Mouse (Mus musculus) midbrain, embryonic 14.5 days (tissue): ENCODE measurements at regions not wholly inside any gene's neighbourhood (a gene's known extent, or its start where the extent isn't known, plus 50 kb on each side); places are given as distances from the start of the nearest gene placed in this dataset.

Experiments used
- ATAC-seq: fragments of 200-750 bp; cut with Nextera tagmentation; 2 replicates; pipeline ENCODE4 v1.8.0; 2017; ENCODE audit warnings: moderate number of reproducible peaks, moderate library complexity; ENCODE audit not compliant: low FRiP score, low TSS enrichment
- DNase-seq: peaks from one replicate; pipeline ENCODE4 v3.0.0-alpha.2; 2015
- H3K27ac ChIP-seq: fragments of 300-500 bp; sonication (generic); replicated peaks from 2 replicates; pipeline ENCODE4 v1.5.1; 2014; ENCODE audit warnings: mild to moderate bottlenecking, low read depth, low read length, moderate library complexity
- H3K27me3 ChIP-seq: fragments of 300-500 bp; sonication (generic); 2 replicates; pipeline ENCODE4 v1.6.1; 2014; ENCODE audit warnings: low read length, control low read depth, mixed read lengths; ENCODE audit not compliant: control insufficient read depth, insufficient read depth
- H3K36me3 ChIP-seq: fragments of 300-500 bp; sonication (generic); 2 replicates; pipeline ENCODE4 v1.6.1; 2014; ENCODE audit warnings: low read length, control low read depth; ENCODE audit not compliant: control insufficient read depth, insufficient read depth
- H3K4me1 ChIP-seq: fragments of 300-500 bp; sonication (generic); 2 replicates; pipeline ENCODE4 v1.6.1; 2014; ENCODE audit warnings: mild to moderate bottlenecking, antibody characterized with exemption, low read length, control low read depth; ENCODE audit not compliant: control insufficient read depth, insufficient read depth
- H3K4me2 ChIP-seq: fragments of 300-500 bp; sonication (generic); 2 replicates; pipeline ENCODE4 v1.6.1; 2014; ENCODE audit warnings: mild to moderate bottlenecking, low read length, moderate library complexity
- H3K4me3 ChIP-seq: fragments of 300-500 bp; sonication (generic); replicated peaks from 2 replicates; pipeline ENCODE4 v1.5.1; 2014; ENCODE audit warnings: low read depth, low read length
- H3K9ac ChIP-seq: fragments of 300-500 bp; sonication (generic); replicated peaks from 2 replicates; pipeline ENCODE4 v1.6.1; 2014; ENCODE audit warnings: mild to moderate bottlenecking, low read length, moderate library complexity
- H3K9me3 ChIP-seq: fragments of 300-500 bp; sonication (generic); 2 replicates; pipeline ENCODE4 v1.6.1; 2016; ENCODE audit warnings: low read length, control low read depth, mixed read lengths; ENCODE audit not compliant: control insufficient read depth
- WGBS: fragments of 180-500 bp; shearing (Covaris S2); extraction: QIAGEN DNeasy Blood & Tissue Kit; methylation state at CpG from one replicate; pipeline ENCODE4 v1.1.7; 2014; 5-methylcytosine and 5-hydroxymethylcytosine counted together

- ATAC-seq: no peak
- no peaks in the 10 kb centered on the region for H3K9me3 ChIP-seq
- 86% methylated on average over 3 of the region's 3 CpGs for WGBS
Measured at GRCm38 (mm10) chr8:128097601-128098000, 260.8 kb upstream of the Nrp1 start.

GRCm38 (mm10) chr8:128103380-128103779, 255.0 kb upstream of the Nrp1 start:
- no peaks in the 10 kb centered on the region for H3K9me3 ChIP-seq
- ATAC-seq (no peak), DNase-seq (no peak)
- no peak overlapping the region for H3K27ac ChIP-seq
- WGBS: 98% methylated on average over 1 of the region's 1 CpGs
- H3K9ac ChIP-seq: no peak overlapping the region
- no peaks in the 10 kb centered on the region for H3K27me3 ChIP-seq
- no peaks in the 10 kb centered on the region for H3K4me1 ChIP-seq
- no peak overlapping the region for H3K4me2 ChIP-seq
- no peaks in the 10 kb centered on the region for H3K36me3 ChIP-seq
- H3K4me3 ChIP-seq: no peak overlapping the region

More at GRCm38 (mm10) chr8:128097601-128098000, 260.8 kb upstream of the Nrp1 start:
- H3K4me3 ChIP-seq: no peak overlapping the region
- H3K4me2 ChIP-seq: no peak overlapping the region
- no peaks in the 10 kb centered on the region for H3K4me1 ChIP-seq
- DNase-seq: no peak
- no peaks in the 10 kb centered on the region for H3K36me3 ChIP-seq
- no peaks in the 10 kb centered on the region for H3K27me3 ChIP-seq
- no peak overlapping the region for H3K27ac ChIP-seq
- no peak overlapping the region for H3K9ac ChIP-seq

- 91% methylated on average over 2 of the region's 2 CpGs for WGBS
Measured at GRCm38 (mm10) chr8:128106569-128106968, 251.8 kb upstream of the Nrp1 start.

GRCm38 (mm10) chr8:128107041-128107440, 251.4 kb upstream of the Nrp1 start:
- DNase-seq: no peak
- Histone ChIP-seq H3K4me1 (no peaks in the 10 kb centered on the region), H3K4me2 (no peak overlapping the region), H3K4me3 (no peak overlapping the region), H3K9ac (no peak overlapping the region), H3K27me3 (no peaks in the 10 kb centered on the region), H3K27ac (no peak overlapping the region), H3K9me3 (no peaks in the 10 kb centered on the region), H3K36me3 (no peaks in the 10 kb centered on the region)
- WGBS: 82% methylated on average over 7 of the region's 7 CpGs
- no peak for ATAC-seq

More at GRCm38 (mm10) chr8:128106569-128106968, 251.8 kb upstream of the Nrp1 start:
- no peak overlapping the region for H3K4me3 ChIP-seq
- H3K9ac ChIP-seq: no peak overlapping the region
- no peaks in the 10 kb centered on the region for H3K27me3 ChIP-seq
- ATAC-seq (no peak), DNase-seq (no peak)
- no peaks in the 10 kb centered on the region for H3K9me3 ChIP-seq
- no peaks in the 10 kb centered on the region for H3K36me3 ChIP-seq
- no peaks in the 10 kb centered on the region for H3K4me1 ChIP-seq
- H3K4me2 ChIP-seq: no peak overlapping the region
- no peak overlapping the region for H3K27ac ChIP-seq

GRCm38 (mm10) chr8:128109036-128109435, 249.4 kb upstream of the Nrp1 start:
- no peaks in the 10 kb centered on the region for H3K4me1 ChIP-seq
- WGBS: 74% methylated on average over 3 of the region's 3 CpGs
- no peak overlapping the region for H3K4me3 ChIP-seq
- H3K9ac ChIP-seq: no peak overlapping the region
- H3K27ac ChIP-seq: no peak overlapping the region
- H3K36me3 ChIP-seq: no peaks in the 10 kb centered on the region
- no peak overlapping the region for H3K4me2 ChIP-seq
- ATAC-seq (no peak), DNase-seq (no peak)
- H3K9me3 ChIP-seq: no peaks in the 10 kb centered on the region
- no peaks in the 10 kb centered on the region for H3K27me3 ChIP-seq

- Histone ChIP-seq H3K9ac (no peak overlapping the region), H3K36me3 (no peaks in the 10 kb centered on the region), H3K9me3 (no peaks in the 10 kb centered on the region), H3K4me3 (no peak overlapping the region), H3K4me1 (no peaks in the 10 kb centered on the region), H3K27me3 (no peaks in the 10 kb centered on the region), H3K4me2 (no peak overlapping the region), H3K27ac (no peak overlapping the region)
- no peak for ATAC-seq
- 84% methylated on average over 3 of the region's 3 CpGs for WGBS
- no peak for DNase-seq
Measured at GRCm38 (mm10) chr8:128111132-128111531, 247.3 kb upstream of the Nrp1 start.

GRCm38 (mm10) chr8:128113116-128113515, 245.3 kb upstream of the Nrp1 start:
- Histone ChIP-seq H3K9ac (no peak overlapping the region), H3K36me3 (no peaks in the 10 kb centered on the region), H3K4me3 (no peak overlapping the region), H3K27ac (no peak overlapping the region), H3K9me3 (no peaks in the 10 kb centered on the region), H3K27me3 (no peaks in the 10 kb centered on the region), H3K4me1 (no peaks in the 10 kb centered on the region), H3K4me2 (no peak overlapping the region)
- no peak for DNase-seq
- no peak for ATAC-seq
- 92% methylated on average over 1 of the region's 1 CpGs for whole genome bisulfite sequencing

GRCm38 (mm10) chr8:128141290-128141966, 217.0 kb upstream of the Nrp1 start:
- ATAC-seq (no peak), DNase-seq (no peak)
- Histone ChIP-seq H3K36me3 (no peaks in the 10 kb centered on the region), H3K4me3 (no peak overlapping the region), H3K4me2 (no peak overlapping the region), H3K4me1 (no peaks in the 10 kb centered on the region), H3K27me3 (no peaks in the 10 kb centered on the region), H3K9ac (no peak overlapping the region), H3K27ac (no peak overlapping the region), H3K9me3 (no peaks in the 10 kb centered on the region; the same call in 1 of the 2 replicates)
- 88% methylated on average over 4 of the region's 4 CpGs for WGBS

- ATAC-seq (no peak), DNase-seq (no peak)
- Histone ChIP-seq H3K4me3 (no peak overlapping the region), H3K36me3 (no peaks in the 10 kb centered on the region), H3K9ac (no peak overlapping the region), H3K27ac (no peak overlapping the region), H3K9me3 (no peaks in the 10 kb centered on the region), H3K4me2 (no peak overlapping the region), H3K27me3 (no peaks in the 10 kb centered on the region), H3K4me1 (no peaks in the 10 kb centered on the region)
- 85% methylated on average over 3 of the region's 3 CpGs for WGBS
Measured at GRCm38 (mm10) chr8:128148351-128148942, 210.0 kb upstream of the Nrp1 start.
